Mouse (Mus musculus): ENCODE results near the gene March1. TPM values are rescaled to one million over a fixed set of nuclear protein-coding genes. Genes with fewer than 3 reads are reported as not detected.

March1 gene
- polyA plus RNA-seq, 1 experiment from 2014 or later = 0.33 TPM

GRCm38 (mm10) chr8:66270116-66270515 lies 652.4 kb downstream of the March1 start:
- no peak for ATAC-seq (replicated peaks; ENCODE audit: insufficient number of reproducible peaks, low FRiP score, low TSS enrichment)
- no peak overlapping the region for H3K9ac ChIP-seq (ENCODE audit: low read depth, low read length)
- H3K9me3 ChIP-seq (replicated peaks; ENCODE audit: control insufficient read depth, low read length) = no peaks in the 10 kb centered on the region
- H3K36me3 ChIP-seq (ENCODE audit: control insufficient read depth, insufficient read depth, low read length) = no peaks in the 10 kb centered on the region
- H3K27me3 ChIP-seq (ENCODE audit: control insufficient read depth, insufficient read depth, low read length) = no peaks in the 10 kb centered on the region
- no peak overlapping the region for H3K4me3 ChIP-seq (ENCODE audit: low read depth, low read length)
- WGBS (ENCODE audit: insufficient replicate concordance) = 81% methylated on average over 2 of the region's 2 CpGs
- no peak overlapping the region for H3K4me2 ChIP-seq
- H3K27ac ChIP-seq (ENCODE audit: low read depth, low read length) = no peak overlapping the region
- H3K4me1 ChIP-seq (ENCODE audit: control insufficient read depth, insufficient read depth, low read length) = no peaks in the 10 kb centered on the region

DNA sequence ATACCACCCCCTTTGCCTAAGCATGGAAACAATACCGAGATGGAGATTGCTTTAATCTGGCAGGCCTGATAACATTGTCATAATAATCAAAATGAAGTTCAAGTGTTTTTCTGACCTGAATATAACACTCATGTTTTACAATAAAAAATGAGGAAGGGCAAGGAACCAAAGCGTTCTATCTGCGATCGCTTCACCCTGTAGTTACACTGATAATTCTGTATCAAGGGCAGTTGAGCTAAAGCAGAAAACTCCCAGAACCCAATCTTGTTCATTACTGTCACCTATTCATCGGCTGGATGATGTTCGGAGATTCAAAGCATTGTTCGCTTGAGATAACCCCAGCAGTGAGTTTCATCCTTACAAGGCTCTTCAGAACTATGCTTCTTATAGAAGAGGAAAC lies 700.1 kb downstream of the March1 start:
- WGBS (ENCODE audit: insufficient replicate concordance) = 85% methylated on average over 7 of the region's 7 CpGs
- H3K4me2 ChIP-seq = no peak overlapping the region
- no peak for ATAC-seq (replicated peaks; ENCODE audit: insufficient number of reproducible peaks, low FRiP score, low TSS enrichment)
- H3K27me3 ChIP-seq (ENCODE audit: control insufficient read depth, insufficient read depth, low read length) = no peaks in the 10 kb centered on the region
- no peak overlapping the region for H3K27ac ChIP-seq (ENCODE audit: low read depth, low read length)
- no peak overlapping the region for H3K9ac ChIP-seq (ENCODE audit: low read depth, low read length)
- H3K9me3 ChIP-seq (replicated peaks; ENCODE audit: control insufficient read depth, low read length) = no peaks in the 10 kb centered on the region
- H3K4me3 ChIP-seq (ENCODE audit: low read depth, low read length) = no peak overlapping the region
- H3K4me1 ChIP-seq (ENCODE audit: control insufficient read depth, insufficient read depth, low read length) = no peaks in the 10 kb centered on the region
- no peaks in the 10 kb centered on the region for H3K36me3 ChIP-seq (ENCODE audit: control insufficient read depth, insufficient read depth, low read length)

DNA sequence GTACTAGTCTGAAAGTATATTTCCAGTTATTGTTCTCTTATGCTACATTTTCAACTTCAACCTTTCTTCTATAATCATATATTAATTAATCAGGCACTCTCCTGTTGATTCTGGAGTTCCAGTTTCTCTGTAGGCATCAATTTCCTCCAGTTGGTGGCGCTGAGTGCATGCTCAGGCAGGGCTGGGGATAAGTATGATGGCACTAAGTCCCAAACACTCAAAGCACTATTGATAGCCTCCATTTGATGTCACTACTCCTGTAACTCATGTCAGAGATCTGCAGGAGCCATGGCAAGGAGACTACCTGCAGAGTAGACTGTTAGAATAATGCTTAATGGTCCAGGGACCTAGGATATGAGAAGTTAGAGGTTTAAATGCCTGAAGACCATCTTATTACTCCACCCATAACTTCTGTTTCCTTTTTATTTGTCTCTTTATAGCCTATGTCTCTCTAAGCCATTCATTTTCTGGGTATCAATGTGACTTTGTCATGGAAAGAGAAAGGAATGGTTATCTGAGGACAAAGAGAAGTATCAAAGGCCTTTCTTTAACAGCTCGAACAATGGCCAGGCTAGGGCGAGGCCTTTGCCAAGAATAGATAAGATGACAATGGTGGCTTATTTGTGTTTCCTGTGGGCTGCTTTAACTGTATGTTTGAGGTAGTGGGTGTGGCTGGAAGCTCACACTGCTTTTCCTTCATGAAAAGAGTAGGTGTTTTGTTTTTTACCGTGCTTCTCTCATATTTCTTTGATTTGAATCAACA lies 705.5 kb downstream of the March1 start:
- Histone ChIP-seq H3K9me3 (replicated peaks; ENCODE audit: control insufficient read depth, low read length) (no peaks in the 10 kb centered on the region), H3K9ac (ENCODE audit: low read depth, low read length) (no peak overlapping the region), H3K36me3 (ENCODE audit: control insufficient read depth, insufficient read depth, low read length) (no peaks in the 10 kb centered on the region), H3K4me2 (no peak overlapping the region), H3K4me1 (ENCODE audit: control insufficient read depth, insufficient read depth, low read length) (no peaks in the 10 kb centered on the region), H3K27ac (ENCODE audit: low read depth, low read length) (no peak overlapping the region), H3K4me3 (ENCODE audit: low read depth, low read length) (no peak overlapping the region), H3K27me3 (ENCODE audit: control insufficient read depth, insufficient read depth, low read length) (no peaks in the 10 kb centered on the region)
- no peak for ATAC-seq (replicated peaks; ENCODE audit: insufficient number of reproducible peaks, low FRiP score, low TSS enrichment)
- 46% methylated on average over 4 of the region's 4 CpGs for WGBS (ENCODE audit: insufficient replicate concordance)

DNA sequence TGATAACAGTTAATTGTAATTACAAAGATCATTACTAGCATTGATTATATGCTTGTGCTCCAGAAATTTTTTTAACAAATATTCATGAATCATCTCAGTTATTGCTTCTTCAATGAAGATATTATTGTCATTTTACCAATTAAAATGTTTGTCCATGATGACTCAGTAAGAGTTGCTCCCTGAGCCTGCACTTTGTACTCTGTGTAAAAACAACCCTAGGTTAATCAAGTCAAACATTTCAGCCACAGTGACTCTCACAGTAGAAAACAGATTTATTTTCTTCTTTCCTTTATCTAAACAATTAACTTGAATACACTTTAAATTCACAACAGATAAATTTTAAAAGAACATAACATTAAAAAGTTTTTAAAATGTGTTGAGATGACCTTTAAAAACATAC lies 708.7 kb downstream of the March1 start:
- Histone ChIP-seq H3K4me2 (no peak overlapping the region), H3K36me3 (ENCODE audit: control insufficient read depth, insufficient read depth, low read length) (no peaks in the 10 kb centered on the region), H3K4me1 (ENCODE audit: control insufficient read depth, insufficient read depth, low read length) (no peaks in the 10 kb centered on the region), H3K27me3 (ENCODE audit: control insufficient read depth, insufficient read depth, low read length) (no peaks in the 10 kb centered on the region), H3K4me3 (ENCODE audit: low read depth, low read length) (no peak overlapping the region), H3K9me3 (replicated peaks; ENCODE audit: control insufficient read depth, low read length) (no peaks in the 10 kb centered on the region), H3K27ac (ENCODE audit: low read depth, low read length) (no peak overlapping the region), H3K9ac (ENCODE audit: low read depth, low read length) (no peak overlapping the region)
- no peak for ATAC-seq (replicated peaks; ENCODE audit: insufficient number of reproducible peaks, low FRiP score, low TSS enrichment)

DNA sequence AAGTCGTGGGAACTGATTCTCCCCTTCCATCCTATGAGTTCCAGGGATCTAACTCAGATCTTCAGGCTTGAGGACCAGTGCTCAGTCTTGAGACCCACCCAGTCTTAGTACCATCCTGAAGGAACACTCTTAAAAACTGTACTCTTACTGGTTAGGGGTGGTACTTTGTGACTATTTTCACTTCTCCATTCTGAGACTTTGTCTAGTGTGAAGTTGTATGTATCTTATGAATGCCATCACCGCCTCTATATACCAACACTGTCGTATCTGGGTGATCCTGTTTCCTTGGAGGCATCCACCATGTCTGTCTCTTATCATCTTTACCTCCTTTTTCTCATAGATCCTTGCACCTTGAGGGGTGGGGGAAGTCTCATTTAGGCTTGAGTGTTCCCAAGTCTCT lies 714.5 kb downstream of the March1 start:
- Histone ChIP-seq H3K4me1 (ENCODE audit: control insufficient read depth, insufficient read depth, low read length) (no peaks in the 10 kb centered on the region), H3K4me2 (no peak overlapping the region), H3K9ac (ENCODE audit: low read depth, low read length) (no peak overlapping the region), H3K9me3 (replicated peaks; ENCODE audit: control insufficient read depth, low read length) (no peaks in the 10 kb centered on the region), H3K27ac (ENCODE audit: low read depth, low read length) (no peak overlapping the region), H3K4me3 (ENCODE audit: low read depth, low read length) (no peak overlapping the region), H3K36me3 (ENCODE audit: control insufficient read depth, insufficient read depth, low read length) (no peaks in the 10 kb centered on the region), H3K27me3 (ENCODE audit: control insufficient read depth, insufficient read depth, low read length) (no peaks in the 10 kb centered on the region)
- no peak for ATAC-seq (replicated peaks; ENCODE audit: insufficient number of reproducible peaks, low FRiP score, low TSS enrichment)
- WGBS (ENCODE audit: insufficient replicate concordance) = 75% methylated on average over 3 of the region's 3 CpGs

GRCm38 (mm10) chr8:66334265-66334664 lies 716.6 kb downstream of the March1 start:
- no peak overlapping the region for H3K9ac ChIP-seq (ENCODE audit: low read depth, low read length)
- no peaks in the 10 kb centered on the region for H3K27me3 ChIP-seq (ENCODE audit: control insufficient read depth, insufficient read depth, low read length)
- H3K4me1 ChIP-seq (ENCODE audit: control insufficient read depth, insufficient read depth, low read length) = no peaks in the 10 kb centered on the region
- no peaks in the 10 kb centered on the region for H3K36me3 ChIP-seq (ENCODE audit: control insufficient read depth, insufficient read depth, low read length)
- no peak overlapping the region for H3K4me2 ChIP-seq
- 76% methylated on average over 3 of the region's 3 CpGs for WGBS (ENCODE audit: insufficient replicate concordance)
- no peak for ATAC-seq (replicated peaks; ENCODE audit: insufficient number of reproducible peaks, low FRiP score, low TSS enrichment)
- H3K27ac ChIP-seq (ENCODE audit: low read depth, low read length) = no peak overlapping the region
- H3K4me3 ChIP-seq (ENCODE audit: low read depth, low read length) = no peak overlapping the region
- H3K9me3 ChIP-seq (replicated peaks; ENCODE audit: control insufficient read depth, low read length) = no peaks in the 10 kb centered on the region

DNA sequence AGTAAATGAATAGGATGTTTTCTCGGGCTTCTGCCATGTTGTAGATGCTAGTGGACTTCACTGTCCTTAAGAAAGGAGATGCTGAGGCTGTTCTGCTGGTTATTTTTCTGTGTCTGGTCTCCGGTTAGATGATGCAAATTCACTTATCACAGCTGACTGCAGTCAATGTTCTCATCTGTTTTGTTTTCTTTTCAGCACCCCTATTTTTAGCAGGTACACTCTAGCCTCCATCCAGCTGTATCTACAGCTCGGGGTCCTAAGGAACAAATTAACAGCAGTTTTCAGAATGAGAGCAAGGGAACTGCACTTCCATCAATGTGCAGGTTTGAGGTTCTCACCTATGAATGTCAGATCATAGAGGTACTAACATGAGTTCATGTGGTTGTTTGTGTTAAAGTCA lies 721.9 kb downstream of the March1 start:
- Histone ChIP-seq H3K4me3 (ENCODE audit: low read depth, low read length) (no peak overlapping the region), H3K27ac (ENCODE audit: low read depth, low read length) (no peak overlapping the region), H3K9me3 (replicated peaks; ENCODE audit: control insufficient read depth, low read length) (no peaks in the 10 kb centered on the region), H3K36me3 (ENCODE audit: control insufficient read depth, insufficient read depth, low read length) (no peaks in the 10 kb centered on the region), H3K27me3 (ENCODE audit: control insufficient read depth, insufficient read depth, low read length) (no peaks in the 10 kb centered on the region), H3K4me1 (ENCODE audit: control insufficient read depth, insufficient read depth, low read length) (no peaks in the 10 kb centered on the region), H3K4me2 (no peak overlapping the region), H3K9ac (ENCODE audit: low read depth, low read length) (no peak overlapping the region)
- ATAC-seq (replicated peaks; ENCODE audit: insufficient number of reproducible peaks, low FRiP score, low TSS enrichment) = no peak
- 54% methylated on average over 3 of the region's 3 CpGs for WGBS (ENCODE audit: insufficient replicate concordance)

DNA sequence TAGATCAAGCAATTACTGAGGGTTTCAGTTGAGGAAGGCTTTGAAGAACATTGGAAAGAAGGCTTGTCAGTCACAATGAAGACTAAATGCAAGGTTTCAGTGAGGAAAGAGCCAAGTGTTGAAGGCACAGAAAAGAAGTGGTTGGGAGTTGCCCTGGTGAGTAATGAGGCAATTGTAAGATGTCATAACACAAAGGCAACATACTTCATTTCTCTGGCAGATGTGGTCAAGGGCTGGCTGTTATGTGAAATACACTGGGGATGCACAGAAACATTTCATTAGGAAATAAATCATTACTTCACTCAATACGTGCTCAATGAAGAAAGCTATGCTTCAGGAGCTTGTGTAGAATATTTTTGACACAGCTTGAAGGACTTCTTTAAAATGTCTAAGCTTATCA lies 725.2 kb downstream of the March1 start:
- H3K9me3 ChIP-seq (replicated peaks; ENCODE audit: control insufficient read depth, low read length) = no peaks in the 10 kb centered on the region
- no peak overlapping the region for H3K9ac ChIP-seq (ENCODE audit: low read depth, low read length)
- no peak overlapping the region for H3K27ac ChIP-seq (ENCODE audit: low read depth, low read length)
- no peaks in the 10 kb centered on the region for H3K4me1 ChIP-seq (ENCODE audit: control insufficient read depth, insufficient read depth, low read length)
- no peak overlapping the region for H3K4me3 ChIP-seq (ENCODE audit: low read depth, low read length)
- no peak overlapping the region for H3K4me2 ChIP-seq
- no peak for ATAC-seq (replicated peaks; ENCODE audit: insufficient number of reproducible peaks, low FRiP score, low TSS enrichment)
- no peaks in the 10 kb centered on the region for H3K36me3 ChIP-seq (ENCODE audit: control insufficient read depth, insufficient read depth, low read length)
- 87% methylated on average over 1 of the region's 1 CpGs for WGBS (ENCODE audit: insufficient replicate concordance)
- H3K27me3 ChIP-seq (ENCODE audit: control insufficient read depth, insufficient read depth, low read length) = no peaks in the 10 kb centered on the region

All from heart, embryonic 11.5 days (tissue).